Comparison of ENCODE assay signal across 7 mouse cellular contexts in the genomic region with DNA sequence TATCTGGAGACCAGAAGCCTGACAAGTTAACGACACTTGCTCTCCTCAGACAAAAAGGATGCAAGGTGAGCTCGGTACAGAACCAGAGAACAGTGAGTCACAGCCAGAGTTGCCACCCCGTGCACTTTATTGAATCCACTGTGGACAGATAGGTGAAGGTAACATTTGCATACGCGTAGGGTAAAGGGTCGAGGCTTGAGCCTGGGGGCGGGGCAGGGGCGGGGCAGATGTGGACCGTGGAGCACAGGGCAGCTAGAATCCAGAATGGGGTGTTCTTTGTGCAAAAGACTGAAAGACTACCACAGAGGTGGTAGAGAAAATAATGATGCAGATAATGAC. TPM values are rescaled to one million over a fixed set of nuclear protein-coding genes. Genes with fewer than 3 reads are reported as not detected.
DNase-seq lines count a peak whose midpoint lies in the region; ATAC-seq and TF ChIP-seq lines count a peak whose summit lies in the region.

No protein-coding gene starts in this region.

- peaks cover 0 to 21% of the 10 kb centered on the region in 2 experiments; a peak in 3 of 4 replicates for H3K4me1 ChIP-seq in MEL (ENCODE audit: control insufficient read depth in 1 of 2, insufficient read depth in 2 of 2, low read length in 2 of 2)
- peaks cover 36% of the 10 kb centered on the region for H3K4me1 ChIP-seq in hindbrain, embryonic 12.5 days
- peaks cover 34% of the 10 kb centered on the region for H3K4me1 ChIP-seq in liver, postnatal 0 days (ENCODE audit: insufficient read depth)

- TF ChIP-seq RAD21 in MEL (IDR thresholded peaks at IDR 0.05; ENCODE audit: low read depth, low read length): no peak

- TF ChIP-seq POLR2A in MEL (IDR thresholded peaks at IDR 0.05; ENCODE audit: control insufficient read depth in 1 of 2, insufficient read depth in 1 of 2, low read depth in 1 of 2, low read length in 2 of 2, poor library complexity in 1 of 2): no peak

- peak overlapping the region; percentile 69 to 70 for H3K4me3 ChIP-seq in MEL (ENCODE audit: control insufficient read depth in 1 of 2, insufficient read depth in 1 of 2, low read depth in 2 of 2, low read length in 2 of 2)
- peak overlapping the region; percentile 39 for H3K4me3 ChIP-seq in hindbrain, embryonic 12.5 days
- peak overlapping the region; percentile 66 for H3K4me3 ChIP-seq in liver, postnatal 0 days (ENCODE audit: low read depth, low read length)

- ATAC-seq in hindbrain, embryonic 12.5 days (ENCODE audit: low FRiP score): no peak
- ATAC-seq in liver, postnatal 0 days: peak; percentile 59
- ATAC-seq in inflammation-experienced regulatory T-cells, adult 6 months: no peak

- peak overlapping the region; percentile 63 for H3K9ac ChIP-seq in MEL (ENCODE audit: control insufficient read depth, low read depth, low read length, poor library complexity, severe bottlenecking)
- peak overlapping the region; percentile 49 for H3K9ac ChIP-seq in hindbrain, embryonic 12.5 days
- peak overlapping the region; percentile 72 for H3K9ac ChIP-seq in liver, postnatal 0 days (replicated peaks)

- H3K9me3 ChIP-seq in MEL (replicated peaks; ENCODE audit: insufficient read depth, low read length): no peaks in the 10 kb centered on the region
- no peaks in the 10 kb centered on the region for H3K9me3 ChIP-seq in hindbrain, embryonic 12.5 days (replicated peaks)
- H3K9me3 ChIP-seq in liver, postnatal 0 days (ENCODE audit: low read length): no peaks in the 10 kb centered on the region

- intact Hi-C loops in left cerebral cortex, postnatal 14 days (cut with DNase I): loop anchor here (5.0 kb wide), 2 partner anchors 53 to 223 kb away; no protein-coding TSS in a partner anchor

- H3K79me2 ChIP-seq in MEL (ENCODE audit: control insufficient read depth, insufficient read depth, low read length, poor library complexity): peaks cover 29% of the 10 kb centered on the region

- H3K27me3 ChIP-seq in MEL (ENCODE audit: control insufficient read depth in 1 of 2, insufficient read depth in 2 of 2, low read length in 2 of 2): no peaks in the 10 kb centered on the region
- H3K27me3 ChIP-seq in hindbrain, embryonic 12.5 days: 0 out of 2 replicates have a peak, but pooled peaks cover 3% of the 10 kb centered on the region
- H3K27me3 ChIP-seq in liver, postnatal 0 days (ENCODE audit: insufficient read depth, low read length): no peaks in the 10 kb centered on the region

- no peak for TF ChIP-seq CTCF in MEL (IDR thresholded peaks at IDR 0.05 in 2 of 3, conservative IDR thresholded peaks at IDR 0.05 in 1 of 3; ENCODE audit: control insufficient read depth in 1 of 3, insufficient read depth in 1 of 3, low read depth in 2 of 3, low read length in 3 of 3, poor library complexity in 1 of 3, severe bottlenecking in 1 of 3)
- no peak for TF ChIP-seq CTCF in liver, postnatal 0 days (IDR thresholded peaks at IDR 0.05; ENCODE audit: low read depth)

- TF ChIP-seq EP300 in MEL (IDR thresholded peaks at IDR 0.05; ENCODE audit: low read depth in 1 of 2, low read length in 2 of 2): no peak
- TF ChIP-seq EP300 in liver, postnatal 0 days (IDR thresholded peaks at IDR 0.05; ENCODE audit: low read depth): 0 out of 2 replicates have a peak, but pooled peaks have one; percentile 29

- peaks cover 0 to 14% of the 10 kb centered on the region in 2 experiments; a peak in 2 of 4 replicates for H3K36me3 ChIP-seq in MEL (ENCODE audit: control insufficient read depth in 1 of 2, insufficient read depth in 2 of 2, low read length in 2 of 2)
- no peaks in the 10 kb centered on the region for H3K36me3 ChIP-seq in hindbrain, embryonic 12.5 days
- peaks cover 9% of the 10 kb centered on the region for H3K36me3 ChIP-seq in liver, postnatal 0 days (replicated peaks; ENCODE audit: insufficient read depth, low read length)

- peak overlapping the region; percentile 22 for H3K27ac ChIP-seq in MEL (ENCODE audit: control insufficient read depth, low read depth, low read length)
- H3K27ac ChIP-seq in hindbrain, embryonic 12.5 days: no peak overlapping the region
- peak overlapping the region; percentile 86 for H3K27ac ChIP-seq in liver, postnatal 0 days (ENCODE audit: low read depth)

- peak; percentile 41 for DNase-seq in CD4-positive helper T cell, adult 2 months (ENCODE audit: low read depth, low spot score)
- no peak for DNase-seq in MEL (ENCODE audit: low read depth, low spot score)
- peak; percentile 83 for DNase-seq in liver, postnatal 0 days
- no peak for DNase-seq in left cerebral cortex, postnatal 14 days (ENCODE audit: low spot score in 2 of 2)
- no peak for DNase-seq in frontal cortex, postnatal 10 days (ENCODE audit: low spot score in 2 of 2)

- 12% methylated on average over 9 of the region's 9 CpGs for WGBS in hindbrain, embryonic 12.5 days
- WGBS in liver, postnatal 0 days (ENCODE audit: insufficient replicate concordance): 3% methylated on average over 9 of the region's 9 CpGs

- H3K4me2 ChIP-seq in hindbrain, embryonic 12.5 days (replicated peaks): peak overlapping the region; percentile 60
- H3K4me2 ChIP-seq in liver, postnatal 0 days (ENCODE audit: low read depth, low read length): peak overlapping the region; percentile 80

TF ChIP-seq in MEL, 35 proteins besides CTCF, POLR2A, EP300 and RAD21 (continues in another document):
- TF ChIP-seq MAX (IDR thresholded peaks at IDR 0.05; ENCODE audit: low read length) (no peak), TBP (IDR thresholded peaks at IDR 0.05; ENCODE audit: low read depth, low read length) (no peak), KAT2A (conservative IDR thresholded peaks at IDR 0.05; ENCODE audit: low read depth, low read length) (no peak), GABPA (IDR thresholded peaks at IDR 0.05; ENCODE audit: low read depth, low read length) (no peak), ZMIZ1 (IDR thresholded peaks at IDR 0.05; ENCODE audit: low read depth, low read length) (no peak), MYC (IDR thresholded peaks at IDR 0.05; ENCODE audit: low read depth, low read length) (no peak), USF2 (IDR thresholded peaks at IDR 0.05; ENCODE audit: borderline replicate concordance in 1 of 2, insufficient read depth in 1 of 2, low read depth in 1 of 2, low read length in 2 of 2) (no peak), MYB (IDR thresholded peaks at IDR 0.05; ENCODE audit: low read depth, low read length) (no peak), CHD2 (IDR thresholded peaks at IDR 0.05; ENCODE audit: low read length) (no peak), POLR2AphosphoS2 (IDR thresholded peaks at IDR 0.05; ENCODE audit: low read length) (no peak), RCOR1 (IDR thresholded peaks at IDR 0.05; ENCODE audit: low read depth, low read length) (no peak), CHD1 (IDR thresholded peaks at IDR 0.05; ENCODE audit: low read depth, low read length) (no peak), TCF12 (IDR thresholded peaks at IDR 0.05; ENCODE audit: low read depth, low read length) (no peak)

RNA-seq across cellular contexts. Expression of a gene that starts 1.0 kb away (rescaled TPM):
- not detected in 2 replicates for total RNA-seq in MEL (2012; rRNA removed)
- not detected for polyA plus RNA-seq in MEL (2012; ENCODE audit: insufficient read depth in 1 of 2, insufficient read length in 2 of 2, low read depth in 1 of 2, low replicate concordance in 2 of 2, missing spikeins in 1 of 2)
- 0.97 TPM in 1 of 2 replicates, not detected in the other for polyA plus RNA-seq in hindbrain, embryonic 12.5 days (2016; fragmentation: Nextera tagmentation; extraction: Ambion mirVana)
- polyA plus RNA-seq in liver, postnatal 0 days (2015; fragmentation: Nextera tagmentation; extraction: Ambion mirVana): 0.59 TPM in 1 of 2 replicates, not detected in the other
- not detected for total RNA-seq in left cerebral cortex, postnatal 14 days (2021)
- polyA plus RNA-seq in inflammation-experienced regulatory T-cells, adult 6 months (2017; shearing (Covaris generic)): not detected

RNA-seq across cellular contexts. Expression of a gene that starts 1.1 kb away (rescaled TPM):
- total RNA-seq in MEL (2012; rRNA removed): 177 and 213 TPM in 2 replicates
- 100 to 1,000 TPM in 1 of 2 experiments, not detected in 1; 317 TPM for polyA plus RNA-seq in MEL (2012; ENCODE audit: insufficient read depth in 1 of 2, insufficient read length in 2 of 2, low read depth in 1 of 2, low replicate concordance in 2 of 2, missing spikeins in 1 of 2)
- 326 and 340 TPM in 2 replicates for polyA plus RNA-seq in hindbrain, embryonic 12.5 days (2016; fragmentation: Nextera tagmentation; extraction: Ambion mirVana)
- polyA plus RNA-seq in liver, postnatal 0 days (2015; fragmentation: Nextera tagmentation; extraction: Ambion mirVana): 798 and 816 TPM in 2 replicates
- total RNA-seq in left cerebral cortex, postnatal 14 days (2021): 10 to 100 TPM; 11.5 to 15.0 TPM
- polyA plus RNA-seq in inflammation-experienced regulatory T-cells, adult 6 months (2017; shearing (Covaris generic)): 10 to 100 TPM; 60.0 to 93.0 (median 74.2) TPM

RNA-seq across cellular contexts. Expression of a gene that starts 4.6 kb away (rescaled TPM):
- total RNA-seq in MEL (2012; rRNA removed): 0.31 TPM in 1 of 2 replicates, not detected in the other
- polyA plus RNA-seq in MEL (2012; ENCODE audit: insufficient read depth in 1 of 2, insufficient read length in 2 of 2, low read depth in 1 of 2, low replicate concordance in 2 of 2, missing spikeins in 1 of 2): 1 to 10 TPM in 1 of 2 experiments, not detected in 1; 1.1 TPM
- polyA plus RNA-seq in hindbrain, embryonic 12.5 days (2016; fragmentation: Nextera tagmentation; extraction: Ambion mirVana): 0.43 and 1.6 TPM in 2 replicates
- polyA plus RNA-seq in liver, postnatal 0 days (2015; fragmentation: Nextera tagmentation; extraction: Ambion mirVana): 0.41 and 0.48 TPM in 2 replicates
- total RNA-seq in left cerebral cortex, postnatal 14 days (2021): not detected
- polyA plus RNA-seq in inflammation-experienced regulatory T-cells, adult 6 months (2017; shearing (Covaris generic)): under 1 TPM in 1 of 3 experiments, not detected in 2; 0.46 TPM

RNA-seq across cellular contexts. Expression of a gene that starts 12.3 kb away (rescaled TPM):
- total RNA-seq in MEL (2012; rRNA removed): 0.23 TPM in 1 of 2 replicates, not detected in the other
- not detected for polyA plus RNA-seq in MEL (2012; ENCODE audit: insufficient read depth in 1 of 2, insufficient read length in 2 of 2, low read depth in 1 of 2, low replicate concordance in 2 of 2, missing spikeins in 1 of 2)
- 8.8 and 9.1 TPM in 2 replicates for polyA plus RNA-seq in hindbrain, embryonic 12.5 days (2016; fragmentation: Nextera tagmentation; extraction: Ambion mirVana)
- 33.4 and 38.6 TPM in 2 replicates for polyA plus RNA-seq in liver, postnatal 0 days (2015; fragmentation: Nextera tagmentation; extraction: Ambion mirVana)
- total RNA-seq in left cerebral cortex, postnatal 14 days (2021): 1 to 10 TPM; 4.7 to 4.9 TPM
- polyA plus RNA-seq in inflammation-experienced regulatory T-cells, adult 6 months (2017; shearing (Covaris generic)): 1 to 10 TPM in 1 of 3 experiments, under 1 TPM in 1, not detected in 1; 0.54 to 6.6 TPM

RNA-seq across cellular contexts. Expression of a gene that starts 13.5 kb away (rescaled TPM):
- total RNA-seq in MEL (2012; rRNA removed): 3.0 and 3.2 TPM in 2 replicates
- polyA plus RNA-seq in MEL (2012; ENCODE audit: insufficient read depth in 1 of 2, insufficient read length in 2 of 2, low read depth in 1 of 2, low replicate concordance in 2 of 2, missing spikeins in 1 of 2): 1 to 10 TPM in 1 of 2 experiments, not detected in 1; 7.2 TPM
- 15.5 and 16.8 TPM in 2 replicates for polyA plus RNA-seq in hindbrain, embryonic 12.5 days (2016; fragmentation: Nextera tagmentation; extraction: Ambion mirVana)
- 5.5 and 6.3 TPM in 2 replicates for polyA plus RNA-seq in liver, postnatal 0 days (2015; fragmentation: Nextera tagmentation; extraction: Ambion mirVana)
- total RNA-seq in left cerebral cortex, postnatal 14 days (2021): 1 to 10 TPM; 3.8 to 3.9 TPM
- polyA plus RNA-seq in inflammation-experienced regulatory T-cells, adult 6 months (2017; shearing (Covaris generic)): 10 to 100 TPM; 16.6 to 22.5 (median 18.2) TPM

Comparison
In these comparisons a context has a peak if more than half of its experiments do, and no peak if none do; other contexts are left out.
1. DNase-seq: peak in CD4-positive helper T cell, adult 2 months (single experiment) and liver, postnatal 0 days (single experiment); none in MEL (single experiment), left cerebral cortex, postnatal 14 days (0 of 2) and frontal cortex, postnatal 10 days (0 of 2).
2. Peak in every context shown above with its lines, with median percentiles within 50 percentile points of each other: H3K4me3 ChIP-seq and H3K9ac ChIP-seq.